Mouse (Mus musculus) forebrain, embryonic 13.5 days (tissue): ENCODE results near the gene Prkacb. TPM values are rescaled to one million over a fixed set of nuclear protein-coding genes. Genes with fewer than 3 reads are reported as not detected.

ENCODE experiments used
- ATAC-seq: fragments of 200-750 bp; cut with Nextera tagmentation; 2 replicates; pipeline ENCODE4 v1.8.0; 2017
- H3K27ac ChIP-seq: fragments of 300-500 bp; sonication (generic); 2 replicates; pipeline ENCODE4 v1.5.1; 2015; ENCODE audit warnings: inconsistent platforms, mild to moderate bottlenecking, moderate library complexity
- H3K27me3 ChIP-seq: fragments of 300-500 bp; sonication (generic); 2 replicates; pipeline ENCODE4 v1.6.1; 2015; ENCODE audit warnings: mild to moderate bottlenecking, inconsistent platforms
- H3K36me3 ChIP-seq: fragments of 300-500 bp; sonication (generic); 2 replicates; pipeline ENCODE4 v1.6.1; 2015; ENCODE audit warnings: mild to moderate bottlenecking, inconsistent platforms; ENCODE audit not compliant: poor library complexity, severe bottlenecking
- H3K4me1 ChIP-seq: fragments of 300-500 bp; sonication (generic); 2 replicates; pipeline ENCODE4 v1.6.1; 2015; ENCODE audit warnings: inconsistent platforms
- H3K4me2 ChIP-seq: fragments of 300-500 bp; sonication (generic); 2 replicates; pipeline ENCODE4 v1.6.1; 2015; ENCODE audit warnings: inconsistent platforms, mild to moderate bottlenecking, moderate library complexity
- H3K4me3 ChIP-seq: fragments of 300-500 bp; sonication (generic); 2 replicates; pipeline ENCODE4 v1.5.1; 2015; ENCODE audit warnings: mild to moderate bottlenecking, inconsistent platforms
- H3K9ac ChIP-seq: fragments of 300-500 bp; sonication (generic); 2 replicates; pipeline ENCODE4 v1.6.1; 2015; ENCODE audit warnings: mild to moderate bottlenecking, inconsistent platforms
- H3K9me3 ChIP-seq: fragments of 300-500 bp; sonication (generic); replicated peaks from 2 replicates; pipeline ENCODE4 v1.6.1; 2016; ENCODE audit warnings: inconsistent platforms
- WGBS: fragments of 180-500 bp; shearing (Covaris S2); methylation state at CpG from one replicate; pipeline ENCODE4 v1.1.7; 2015; 5-methylcytosine and 5-hydroxymethylcytosine counted together
- polyA plus RNA-seq: library from polyadenylated mRNA; unstranded; fragments of >200 nt; fragmentation: Nextera tagmentation; extraction: Ambion mirVana; gene quantifications from 2 replicates; pipeline ENCODE4 v1.2.1, GENCODE M21; 2015

Gene Prkacb
- polyA plus RNA-seq: 92.7 and 104 TPM in 2 replicates

GRCm38 (mm10) chr3:146812901-146813393 is at the start of gene Prkacb:
Gene Prkacb, minus strand, starts transcription at chr3:146812990.
- H3K9ac ChIP-seq: peak within 1 kb of the TSS; percentile 96
- H3K4me2 ChIP-seq: peak within 1 kb of the TSS; percentile 87
- peaks cover 22% of the 10 kb centered on the region for H3K4me1 ChIP-seq
- peak within 1 kb of the TSS; percentile 84 for H3K27ac ChIP-seq
- H3K36me3 ChIP-seq: no peaks in the 10 kb centered on the region
- H3K4me3 ChIP-seq: peak within 1 kb of the TSS; percentile 99
- ATAC-seq: peak; percentile 98
- WGBS: under 1% methylated on average over 57 of the region's 60 CpGs
- H3K27me3 ChIP-seq: peaks cover 6% of the 10 kb centered on the region; the same call in 1 of the 2 replicates
- no peaks in the 10 kb centered on the region for H3K9me3 ChIP-seq

GRCm38 (mm10) chr3:146860308-146860707 is 47.5 kb upstream of the Prkacb start:
- no peaks in the 10 kb centered on the region for H3K27me3 ChIP-seq
- H3K4me3 ChIP-seq: no peak overlapping the region
- no peak overlapping the region for H3K9ac ChIP-seq
- no peaks in the 10 kb centered on the region for H3K9me3 ChIP-seq
- 87% methylated on average over 2 of the region's 2 CpGs for WGBS
- H3K4me2 ChIP-seq: no peak overlapping the region
- ATAC-seq: no peak
- no peaks in the 10 kb centered on the region for H3K4me1 ChIP-seq
- H3K36me3 ChIP-seq: no peaks in the 10 kb centered on the region
- no peak overlapping the region for H3K27ac ChIP-seq

- no peak overlapping the region for H3K27ac ChIP-seq
- peaks cover 10% of the 10 kb centered on the region for H3K4me1 ChIP-seq
- 77% methylated on average over 10 of the region's 10 CpGs for WGBS
- H3K36me3 ChIP-seq: no peaks in the 10 kb centered on the region
- ATAC-seq: no peak
- no peaks in the 10 kb centered on the region for H3K9me3 ChIP-seq
- no peak overlapping the region for H3K9ac ChIP-seq
- no peaks in the 10 kb centered on the region for H3K27me3 ChIP-seq
- no peak overlapping the region for H3K4me2 ChIP-seq
- no peak overlapping the region for H3K4me3 ChIP-seq
Measured at GRCm38 (mm10) chr3:146857373-146857772, 44.6 kb upstream of the Prkacb start.

- 81% methylated on average over 7 of the region's 7 CpGs for WGBS
- no peak overlapping the region for H3K4me3 ChIP-seq
- no peaks in the 10 kb centered on the region for H3K9me3 ChIP-seq
- H3K27ac ChIP-seq: no peak overlapping the region
- peaks cover 16% of the 10 kb centered on the region for H3K4me1 ChIP-seq
- ATAC-seq: no peak
- no peak overlapping the region for H3K9ac ChIP-seq
- no peaks in the 10 kb centered on the region for H3K27me3 ChIP-seq
- no peak overlapping the region for H3K4me2 ChIP-seq
- H3K36me3 ChIP-seq: no peaks in the 10 kb centered on the region
Measured at GRCm38 (mm10) chr3:146854473-146855087, 41.8 kb upstream of the Prkacb start.

- peak; percentile 99 for ATAC-seq
- no peaks in the 10 kb centered on the region for H3K9me3 ChIP-seq
- under 1% methylated on average over 36 of the region's 36 CpGs for WGBS
Measured at GRCm38 (mm10) chr3:146851966-146852891, 39.4 kb upstream of the Prkacb start, which contains the start of gene Ttll7. Gene Ttll7, plus strand, starts transcription at chr3:146852367.

GRCm38 (mm10) chr3:146849360-146849759 is 36.6 kb upstream of the Prkacb start:
- H3K4me2 ChIP-seq: no peak overlapping the region
- H3K9ac ChIP-seq: no peak overlapping the region
- H3K4me1 ChIP-seq: peaks cover 19% of the 10 kb centered on the region
- no peak for ATAC-seq
- no peak overlapping the region for H3K4me3 ChIP-seq
- H3K36me3 ChIP-seq: no peaks in the 10 kb centered on the region
- 92% methylated on average over 7 of the region's 7 CpGs for WGBS
- H3K27ac ChIP-seq: no peak overlapping the region
- no peaks in the 10 kb centered on the region for H3K9me3 ChIP-seq
- no peaks in the 10 kb centered on the region for H3K27me3 ChIP-seq

More at GRCm38 (mm10) chr3:146851966-146852891, 39.4 kb upstream of the Prkacb start, which contains the start of gene Ttll7:
- Histone ChIP-seq H3K9ac (peak within 1 kb of the TSS; percentile 83), H3K27me3 (no peaks in the 10 kb centered on the region), H3K36me3 (no peaks in the 10 kb centered on the region), H3K27ac (peak within 1 kb of the TSS; percentile 73), H3K4me2 (peak within 1 kb of the TSS; percentile 78), H3K4me3 (peak within 1 kb of the TSS; percentile 77), H3K4me1 (peaks cover 16% of the 10 kb centered on the region)

- Histone ChIP-seq H3K36me3 (no peaks in the 10 kb centered on the region), H3K4me1 (peaks cover 16% of the 10 kb centered on the region), H3K27ac (no peak overlapping the region), H3K9ac (no peak overlapping the region), H3K4me3 (no peak overlapping the region), H3K9me3 (no peaks in the 10 kb centered on the region), H3K4me2 (no peak overlapping the region), H3K27me3 (no peaks in the 10 kb centered on the region)
- 91% methylated on average over 8 of the region's 8 CpGs for WGBS
- no peak for ATAC-seq
Measured at GRCm38 (mm10) chr3:146848112-146848511, 35.3 kb upstream of the Prkacb start.

GRCm38 (mm10) chr3:146846237-146846636 is 33.4 kb upstream of the Prkacb start:
- 94% methylated on average over 5 of the region's 5 CpGs for WGBS
- ATAC-seq: no peak
- Histone ChIP-seq H3K27ac (no peak overlapping the region), H3K4me1 (peaks cover 5% of the 10 kb centered on the region; the same call in 1 of the 2 replicates), H3K36me3 (no peaks in the 10 kb centered on the region), H3K9me3 (no peaks in the 10 kb centered on the region), H3K4me3 (no peak overlapping the region), H3K4me2 (no peak overlapping the region), H3K27me3 (no peaks in the 10 kb centered on the region), H3K9ac (no peak overlapping the region)

- H3K4me2 ChIP-seq: no peak overlapping the region
- WGBS: 53% methylated on average over 6 of the region's 6 CpGs
- no peaks in the 10 kb centered on the region for H3K9me3 ChIP-seq
- H3K36me3 ChIP-seq: no peaks in the 10 kb centered on the region
- no peaks in the 10 kb centered on the region for H3K27me3 ChIP-seq
- no peak for ATAC-seq
- no peak overlapping the region for H3K9ac ChIP-seq
- H3K4me1 ChIP-seq: peaks cover 5% of the 10 kb centered on the region; the same call in 1 of the 2 replicates
- no peak overlapping the region for H3K4me3 ChIP-seq
- no peak overlapping the region for H3K27ac ChIP-seq
Measured at GRCm38 (mm10) chr3:146843470-146843869, 30.7 kb upstream of the Prkacb start.

GRCm38 (mm10) chr3:146842766-146843165 is 30.0 kb upstream of the Prkacb start:
- no peak overlapping the region for H3K9ac ChIP-seq
- no peaks in the 10 kb centered on the region for H3K27me3 ChIP-seq
- no peaks in the 10 kb centered on the region for H3K9me3 ChIP-seq
- H3K4me1 ChIP-seq: peaks cover 5% of the 10 kb centered on the region; the same call in 1 of the 2 replicates
- H3K36me3 ChIP-seq: no peaks in the 10 kb centered on the region
- no peak overlapping the region for H3K4me3 ChIP-seq
- no peak overlapping the region for H3K27ac ChIP-seq
- ATAC-seq: no peak
- no peak overlapping the region for H3K4me2 ChIP-seq
- 84% methylated on average over 3 of the region's 3 CpGs for WGBS

- Histone ChIP-seq H3K4me2 (no peak overlapping the region), H3K36me3 (no peaks in the 10 kb centered on the region), H3K9me3 (no peaks in the 10 kb centered on the region), H3K9ac (no peak overlapping the region), H3K27ac (no peak overlapping the region), H3K4me3 (no peak overlapping the region), H3K4me1 (no peaks in the 10 kb centered on the region), H3K27me3 (0 out of 2 replicates have a peak, but pooled peaks cover 8% of the 10 kb centered on the region)
- no peak for ATAC-seq
- 90% methylated on average over 4 of the region's 4 CpGs for WGBS
Measured at GRCm38 (mm10) chr3:146820718-146821117, 7.9 kb upstream of the Prkacb start.

GRCm38 (mm10) chr3:146813624-146814023 is 834 bp upstream of the Prkacb start:
- H3K4me3 ChIP-seq: peak overlapping the region; percentile 99
- WGBS: 62% methylated on average over 7 of the region's 7 CpGs

More at GRCm38 (mm10) chr3:146813624-146814023, 834 bp upstream of the Prkacb start:
- H3K9me3 ChIP-seq: no peaks in the 10 kb centered on the region
- H3K9ac ChIP-seq: peak overlapping the region; percentile 96
- no peak for ATAC-seq
- no peaks in the 10 kb centered on the region for H3K36me3 ChIP-seq
- H3K27me3 ChIP-seq: peaks cover 6% of the 10 kb centered on the region; the same call in 1 of the 2 replicates
- H3K4me2 ChIP-seq: peak overlapping the region; percentile 87
- H3K4me1 ChIP-seq: peaks cover 22% of the 10 kb centered on the region
- no peak overlapping the region for H3K27ac ChIP-seq
